Mouse (Mus musculus) frontal cortex, postnatal 36 days (tissue): ENCODE data around the gene Ippk.

Source experiments
- DNase-seq, 2 experiments: peaks; one replicate each; pipeline ENCODE4 v3.0.0; 2022; ENCODE audit warnings: low spot score in 2 of 2

The Ippk gene

GRCm38 (mm10) chr13:49480057-49480456, 59.0 kb downstream of the Ippk start:
- DNase-seq, result peak in 1 of 2 experiments; percentile 43

GRCm38 (mm10) chr13:49480551-49480950, 59.5 kb downstream of the Ippk start:
- DNase-seq, result no peak

GRCm38 (mm10) chr13:49485388-49485787, 64.3 kb downstream of the Ippk start:
- DNase-seq, result no peak

GRCm38 (mm10) chr13:49492376-49493368, 71.6 kb downstream of the Ippk start, which contains the start of gene Tes3-ps:
Gene Tes3-ps, plus strand, starts transcription at chr13:49493318.
- no peak for DNase-seq

GRCm38 (mm10) chr13:49504510-49504909, 83.5 kb downstream of the Ippk start, which contains the start of gene Ecm2:
Gene Ecm2, plus strand, starts transcription at chr13:49504810.
- DNase-seq, result no peak

- DNase-seq, result no peak
These were observed 84.7 kb downstream of the Ippk start for GRCm38 (mm10) chr13:49505776-49506175.

- peak in 1 of 2 experiments; percentile 4 for DNase-seq
These were observed 86.1 kb downstream of the Ippk start for GRCm38 (mm10) chr13:49507176-49507575.
